Mouse (Mus musculus): Measurements from ENCODE around the gene Spns2.
A peak's percentile ranks its signal among the peaks of the same experiment; 100 is the strongest.
"Not testable (repeated sequence)": the region's sequence is repeated elsewhere in the genome, so short reads cannot be mapped to it uniquely, and the experiment has no call there.

Spns2 gene

DNA sequence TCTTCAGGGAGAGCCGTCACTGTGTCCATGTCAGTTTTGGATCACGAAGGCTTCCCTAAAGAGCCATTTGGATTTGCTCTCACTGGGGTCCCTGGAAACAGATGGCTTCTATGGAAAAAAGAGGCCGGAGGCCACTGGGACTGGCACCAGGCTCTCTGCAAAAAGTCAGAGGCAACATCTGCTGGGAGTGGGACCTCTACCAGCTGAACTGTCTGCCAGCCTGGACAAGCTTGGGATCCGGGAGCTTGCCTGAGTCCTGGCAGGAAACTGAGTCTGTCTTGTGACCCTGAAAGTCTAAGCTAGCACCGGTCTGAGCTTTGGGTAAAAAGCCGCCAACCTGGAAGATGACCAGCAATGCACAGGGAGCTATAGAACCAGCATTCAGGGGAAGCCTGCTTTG lies 18.3 kb downstream of the Spns2 start:
- no peak for DNase-seq (ENCODE audit: low spot score in 2 of 2)

DNA sequence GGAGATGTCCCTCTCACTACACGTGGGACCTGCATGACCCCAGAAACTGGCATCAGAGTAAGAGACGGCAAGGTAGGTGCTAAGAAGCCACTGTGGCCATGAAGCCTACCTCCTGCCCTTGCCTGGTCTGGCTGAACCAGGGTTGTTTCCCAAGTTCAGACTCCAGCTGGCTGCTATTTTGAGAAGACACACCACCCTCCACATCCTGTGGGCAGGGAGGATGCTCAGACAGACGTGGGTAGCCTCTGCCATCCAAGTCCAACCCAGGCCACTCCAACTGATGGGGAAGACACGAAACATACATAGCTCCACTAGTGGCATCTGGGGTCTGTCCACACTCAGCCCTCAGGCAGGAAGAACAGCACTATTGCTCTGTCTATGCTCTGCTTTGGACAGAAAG lies 19.7 kb downstream of the Spns2 start:
- no peak for DNase-seq (ENCODE audit: low spot score in 2 of 2)

DNA sequence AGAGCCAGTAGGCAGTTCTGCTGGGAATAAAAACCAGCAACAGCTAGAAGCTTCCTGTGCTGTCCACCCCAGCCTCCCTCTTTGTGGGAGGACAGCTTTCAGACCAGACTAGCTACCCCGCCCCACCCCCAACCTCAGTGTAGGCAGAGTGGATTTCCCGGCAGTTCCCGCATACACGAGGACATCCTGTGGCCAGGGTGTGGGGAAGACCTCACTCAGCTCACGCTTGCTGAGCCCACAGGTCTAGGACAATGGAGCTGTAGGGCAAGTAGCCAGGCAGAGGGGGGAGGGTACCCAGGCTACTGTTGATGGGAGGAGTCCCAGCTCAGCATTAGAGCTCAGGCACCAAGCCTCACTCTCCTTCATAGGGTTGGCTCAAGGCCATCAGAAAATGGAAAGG lies 20.5 kb downstream of the Spns2 start:
- DNase-seq (ENCODE audit: low spot score in 2 of 2), result peak in 1 of 2 experiments; percentile 31

DNA sequence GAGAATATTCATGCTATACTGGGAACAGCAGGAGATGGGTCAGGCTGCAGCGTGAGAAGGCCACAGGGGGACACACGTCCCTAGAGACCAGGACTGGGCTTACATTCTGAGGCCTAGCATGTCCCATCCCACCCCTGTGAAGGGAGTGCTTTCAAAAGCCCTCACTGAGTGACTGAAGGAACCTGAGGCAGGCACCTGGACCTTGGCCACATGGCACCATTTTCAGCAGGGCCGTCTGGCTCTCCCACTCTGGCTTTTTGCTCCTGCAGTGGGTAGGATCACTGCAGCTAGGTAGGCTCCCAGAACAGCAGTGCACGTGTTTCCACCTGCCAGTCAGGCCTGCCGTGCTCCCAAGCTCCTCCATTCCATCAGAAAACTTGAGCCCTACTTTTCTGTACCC lies 21.2 kb downstream of the Spns2 start:
- no peak for DNase-seq (ENCODE audit: low spot score in 2 of 2)

DNA sequence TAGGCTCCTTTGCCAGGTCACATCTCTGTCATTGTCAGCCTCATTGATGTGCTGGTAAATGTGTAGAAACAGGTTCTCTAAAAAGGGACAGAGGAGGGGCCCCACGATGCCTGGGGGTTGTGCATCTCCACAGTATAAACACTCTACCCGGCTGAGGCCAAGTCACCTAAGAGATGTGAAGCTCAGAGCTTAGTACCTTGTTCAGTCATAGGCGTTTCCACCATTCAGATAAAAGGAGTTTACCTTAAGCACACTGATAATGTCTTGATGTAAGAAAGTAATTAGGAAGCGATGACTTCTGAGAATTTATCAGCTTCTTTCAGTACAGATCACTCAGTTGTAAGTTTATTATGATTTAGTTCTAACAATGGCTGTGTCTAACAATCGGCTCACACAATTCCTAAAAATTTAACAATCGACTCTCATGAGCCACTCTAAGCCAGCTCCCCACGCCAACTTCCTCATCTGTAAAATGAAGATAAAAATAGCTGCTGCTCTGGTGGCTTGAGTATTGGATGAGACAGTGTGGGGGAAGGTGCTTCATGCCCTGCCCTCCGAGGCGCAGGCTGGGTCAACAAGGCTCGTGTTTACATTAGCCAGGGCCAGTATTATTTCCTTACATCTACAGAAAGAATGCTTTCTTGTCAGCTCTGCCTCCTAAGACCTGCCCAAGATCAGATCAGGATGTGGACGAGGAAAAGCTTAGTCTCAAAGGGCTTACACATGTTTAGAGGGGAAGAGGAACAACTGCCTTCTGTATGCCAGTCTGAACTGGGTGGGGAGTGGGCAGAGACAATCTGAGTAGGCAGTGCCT lies 22.8 kb downstream of the Spns2 start:
- DNase-seq (ENCODE audit: low spot score in 2 of 2), result peak in 1 of 2 experiments; percentile 24

DNA sequence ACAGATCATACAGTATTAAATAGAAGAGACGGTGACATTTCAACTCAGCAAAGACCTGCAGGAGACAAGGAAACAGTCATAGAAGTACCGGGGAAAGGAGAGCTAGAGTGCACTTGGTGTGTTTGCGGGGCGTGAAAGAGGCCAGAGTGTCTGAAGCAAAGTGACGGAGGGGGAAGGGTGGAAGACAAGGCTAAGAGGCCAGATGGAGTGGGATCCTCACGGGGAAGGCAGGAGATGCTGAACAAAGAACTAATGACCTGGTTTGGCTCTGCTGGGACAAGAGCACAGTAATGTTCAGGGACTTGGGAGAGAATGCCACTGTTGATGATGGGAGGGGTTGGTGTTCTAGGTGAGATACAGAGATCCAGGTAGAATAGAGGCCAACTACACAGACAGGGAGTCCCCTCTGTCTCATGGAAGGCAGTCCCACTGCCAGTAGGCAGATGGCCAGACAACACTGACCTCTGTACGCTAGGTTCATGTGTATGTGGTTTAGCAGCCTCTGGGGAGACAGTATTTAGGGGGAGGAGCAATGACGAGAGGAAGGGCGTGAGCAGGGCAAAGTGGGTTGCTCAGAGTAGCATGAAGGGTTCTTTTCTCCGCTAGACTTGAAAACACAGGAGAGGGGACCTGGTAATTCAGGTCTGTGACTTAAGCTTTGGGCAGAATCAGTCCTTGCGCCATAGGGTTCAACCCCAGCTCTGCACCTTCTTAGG lies 23.6 kb downstream of the Spns2 start:
- peak in 1 of 2 experiments; percentile 47 for DNase-seq (ENCODE audit: low spot score in 2 of 2)

DNA sequence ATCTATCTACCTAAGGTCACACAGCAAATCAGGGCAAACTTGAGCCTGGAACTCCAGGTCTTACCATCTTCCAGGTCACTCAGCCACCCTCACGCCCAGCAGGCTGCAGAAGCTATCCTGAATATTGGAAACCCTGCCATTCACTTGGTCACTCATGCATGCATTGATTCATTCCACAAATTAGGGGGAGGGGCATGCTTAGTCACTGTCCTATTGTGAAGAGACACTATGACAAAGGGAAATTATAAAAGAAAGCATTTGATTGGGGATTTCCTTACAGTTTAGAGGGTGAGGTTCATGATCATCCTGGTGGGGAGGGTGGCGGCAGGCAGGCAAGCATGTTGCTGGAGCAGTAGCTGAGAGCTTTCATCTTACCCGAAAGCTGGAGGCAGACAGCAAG lies 24.9 kb downstream of the Spns2 start:
- no peak for DNase-seq (ENCODE audit: low spot score in 2 of 2)

DNA sequence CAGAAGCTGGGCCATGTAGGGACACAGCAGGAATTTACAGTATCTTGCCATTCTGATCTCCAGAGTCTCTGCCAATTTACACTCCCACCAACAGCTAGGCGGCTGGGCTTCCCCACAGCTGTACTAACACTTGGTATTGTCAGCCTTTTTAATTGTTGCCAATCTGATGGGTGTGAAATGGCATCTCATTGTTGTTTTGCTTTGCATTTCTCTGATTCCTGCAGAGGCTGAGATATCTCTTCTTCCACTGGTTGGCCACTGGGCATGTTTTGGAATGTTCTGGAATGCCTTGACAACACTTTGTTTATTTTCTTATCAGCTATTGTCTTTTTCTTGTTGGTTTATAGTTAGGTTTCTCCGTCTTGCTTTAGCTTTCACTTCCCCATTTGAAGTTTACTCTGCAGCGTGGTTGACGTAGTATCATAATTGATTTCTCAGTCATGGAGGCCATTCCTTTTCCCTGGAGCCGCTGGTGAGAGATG lies 28.2 kb downstream of the Spns2 start:
- no peak for DNase-seq (ENCODE audit: low spot score in 2 of 2)

DNA sequence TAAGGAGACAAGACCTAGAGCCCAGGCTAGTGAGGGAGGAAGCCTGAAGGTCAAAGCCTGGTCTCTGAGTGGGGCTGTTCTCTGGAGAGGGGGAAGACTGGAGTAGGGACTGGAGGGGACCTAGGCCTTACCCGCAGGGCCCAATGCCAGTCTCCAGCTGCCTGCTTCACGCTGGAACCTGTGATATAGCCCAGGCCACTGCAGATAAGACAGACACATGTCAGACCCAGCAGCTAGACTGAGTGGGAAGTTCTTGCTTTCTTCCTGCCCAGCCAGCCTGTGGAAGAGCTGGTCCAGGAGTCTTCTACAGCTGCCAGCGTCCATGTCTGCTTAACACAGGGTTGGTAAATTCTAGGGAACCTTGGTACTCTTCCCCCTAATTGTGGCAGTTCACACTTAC lies 31.2 kb downstream of the Spns2 start:
- DNase-seq (ENCODE audit: low spot score in 2 of 2), result no peak

DNA sequence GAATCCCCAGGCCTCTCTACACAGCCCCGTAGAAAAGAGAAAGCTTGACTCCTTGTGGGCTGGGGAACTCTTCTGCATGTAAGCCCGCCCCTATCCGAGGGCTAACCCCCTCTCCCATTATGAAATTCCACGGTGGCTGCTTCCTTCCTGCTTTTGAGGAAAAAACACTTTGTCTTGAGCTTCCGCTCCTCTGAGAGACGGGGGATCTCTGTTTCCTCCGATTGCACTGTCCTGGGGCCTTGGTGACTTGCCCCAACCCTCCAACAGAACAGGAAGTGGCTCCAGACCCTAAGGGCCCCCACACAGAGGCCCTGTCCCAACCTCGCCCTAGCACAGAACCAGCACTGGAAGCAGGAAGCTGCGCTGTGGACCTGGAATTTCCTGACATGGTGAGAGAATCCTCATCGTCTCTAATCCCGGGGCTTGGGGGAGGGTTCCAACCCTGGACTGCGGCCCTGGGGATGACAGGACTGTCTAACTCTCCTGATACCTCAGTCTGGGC lies 31.7 kb downstream of the Spns2 start:
- no peak for DNase-seq (ENCODE audit: low spot score in 2 of 2)

DNA sequence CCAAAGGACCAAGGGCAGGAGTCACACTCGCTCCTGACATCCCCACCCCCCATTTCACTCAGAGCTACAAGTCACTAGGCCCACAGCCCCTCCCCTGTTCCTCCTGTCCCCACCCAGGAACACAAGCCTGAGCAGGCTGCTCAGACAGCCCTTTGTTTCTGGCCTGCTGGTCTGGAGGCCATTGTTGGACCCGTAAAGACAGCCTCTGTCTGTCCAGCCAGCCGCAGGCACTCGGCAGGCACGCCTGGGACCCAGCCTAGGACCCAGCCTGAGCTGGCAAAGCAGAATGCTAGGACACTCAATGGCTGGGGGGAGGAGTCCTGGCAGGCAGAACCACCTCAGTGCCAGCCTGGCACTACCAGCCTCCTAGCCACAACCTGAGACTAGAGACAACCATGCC lies 34.0 kb downstream of the Spns2 start:
- no peak for DNase-seq (ENCODE audit: low spot score in 2 of 2)

DNA sequence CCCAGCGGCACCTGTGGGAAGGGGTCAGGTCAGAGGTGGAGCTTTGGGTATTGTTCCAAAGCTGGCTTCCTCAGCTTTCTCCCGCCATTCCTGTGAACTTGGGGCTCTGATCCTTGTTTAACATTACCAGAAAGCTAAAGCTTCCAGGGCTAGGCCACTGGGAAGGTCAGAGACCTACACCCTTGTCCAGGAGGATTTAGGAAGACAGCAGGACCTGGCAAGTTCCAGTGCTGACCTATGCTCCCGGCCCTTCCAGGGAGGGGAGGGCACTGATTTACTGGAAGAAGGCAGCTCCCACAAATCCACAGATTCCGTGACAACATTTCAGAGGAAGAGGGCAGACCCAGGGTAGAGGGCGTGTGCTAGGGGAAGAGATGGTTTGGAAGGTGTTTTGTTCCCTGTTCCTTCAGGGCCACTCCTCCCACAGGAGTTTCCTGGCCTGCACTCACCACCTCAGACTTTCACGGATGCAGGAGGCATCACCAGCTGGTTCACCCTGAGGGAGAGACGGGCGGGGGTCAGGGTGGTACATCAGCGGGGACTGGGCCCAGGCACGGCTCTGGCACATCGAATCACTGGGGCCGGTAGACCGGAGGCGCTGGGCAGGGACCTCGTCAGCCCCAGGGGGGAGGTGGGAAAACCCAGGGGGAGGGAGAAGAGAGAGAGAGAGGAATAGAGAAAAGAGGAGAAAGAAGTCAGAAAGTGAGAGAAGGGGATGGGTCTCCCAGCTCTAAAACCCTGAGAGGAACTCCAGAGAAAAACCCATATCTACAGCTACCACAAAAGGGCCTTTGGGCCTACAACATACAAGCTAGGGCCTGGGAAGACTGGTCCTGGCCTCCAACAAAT lies 36.4 kb downstream of the Spns2 start:
- DNase-seq (ENCODE audit: low spot score in 2 of 2), result no peak

DNA sequence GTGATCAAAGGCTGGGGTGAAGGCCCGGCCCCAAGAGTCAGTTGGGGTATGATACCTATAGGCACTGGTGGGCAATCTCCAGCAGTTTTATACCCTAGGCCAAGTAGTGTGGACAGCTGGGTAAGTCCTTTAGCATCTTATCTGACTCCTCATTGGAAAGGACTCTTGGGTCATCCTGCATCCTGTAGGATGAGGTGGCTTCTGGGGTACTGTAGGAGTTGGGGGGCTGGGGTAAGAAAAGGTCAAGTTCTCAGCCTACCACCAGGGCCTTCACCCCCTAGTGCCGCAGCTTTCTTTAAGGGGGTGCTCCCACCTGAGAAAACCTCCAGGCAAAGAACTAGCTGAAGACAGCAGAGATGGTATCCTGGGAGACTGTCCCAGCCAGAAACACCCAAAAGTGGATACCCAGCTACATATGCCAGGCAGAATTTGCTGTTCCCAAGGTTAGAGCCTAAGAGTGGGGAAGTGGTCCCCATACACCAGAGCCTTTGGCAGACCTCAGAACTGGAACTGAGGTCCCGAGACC lies 37.5 kb downstream of the Spns2 start:
- DNase-seq (ENCODE audit: low spot score in 2 of 2), result no peak

DNA sequence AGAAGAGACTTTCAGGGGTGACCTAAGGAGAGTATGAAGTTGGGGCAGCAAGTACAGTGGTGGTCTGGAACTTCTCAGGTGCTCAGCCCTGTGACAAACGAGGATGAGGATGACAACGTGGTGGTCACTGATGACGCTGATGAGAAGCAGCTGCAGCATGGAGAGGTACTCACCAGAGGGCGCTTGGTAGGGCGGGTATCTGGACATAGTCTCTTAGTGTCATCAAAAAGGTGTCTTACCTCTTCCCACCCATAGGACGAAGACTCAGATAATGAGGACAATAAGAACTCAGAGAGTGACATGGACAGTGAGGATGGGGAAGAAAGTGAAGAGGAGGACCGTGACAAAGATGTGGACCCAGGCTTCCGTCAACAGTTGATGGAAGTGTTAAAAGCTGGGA lies 42.2 kb downstream of the Spns2 start:
- no peak for DNase-seq (ENCODE audit: low spot score in 2 of 2)

DNA sequence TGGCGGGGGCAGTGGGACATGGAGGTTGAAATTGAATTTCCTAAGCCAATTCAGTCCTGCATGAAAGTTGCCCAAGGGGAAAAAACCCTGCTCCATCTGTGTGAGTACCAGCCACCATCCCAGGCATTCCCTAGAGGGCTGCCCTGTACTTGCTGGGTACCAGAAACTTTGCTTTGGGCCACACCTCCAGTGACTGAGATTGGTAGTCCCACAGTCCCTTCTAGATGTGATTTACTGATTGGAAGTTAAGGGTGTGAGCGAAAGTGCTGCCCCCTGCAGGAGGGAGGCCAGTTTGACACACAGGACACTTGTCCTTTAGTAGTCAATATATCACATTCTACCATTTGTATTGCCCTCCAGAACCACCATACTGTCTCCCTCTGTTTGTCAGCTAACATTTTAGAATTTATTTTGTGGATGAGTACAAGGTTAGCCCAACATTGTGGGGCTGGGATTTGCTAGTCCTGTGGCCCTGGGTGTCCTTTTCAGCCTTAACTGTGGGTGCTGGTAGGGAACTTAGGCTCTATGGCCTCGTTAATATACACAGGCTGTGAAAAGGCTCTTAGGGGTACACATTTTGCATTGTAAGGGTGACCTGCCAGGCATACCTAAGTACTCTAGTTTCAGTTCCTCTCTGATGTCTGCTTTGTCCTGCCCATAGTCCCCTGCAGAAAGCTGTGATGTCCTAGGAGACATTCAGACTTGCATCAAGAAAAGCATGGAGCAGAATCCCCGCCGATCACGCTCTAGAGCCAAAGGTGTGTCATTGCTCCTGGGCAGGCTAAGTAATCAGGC lies 43.2 kb downstream of the Spns2 start:
- DNase-seq (ENCODE audit: low spot score in 2 of 2), result peak; percentile 36 to 60

DNA sequence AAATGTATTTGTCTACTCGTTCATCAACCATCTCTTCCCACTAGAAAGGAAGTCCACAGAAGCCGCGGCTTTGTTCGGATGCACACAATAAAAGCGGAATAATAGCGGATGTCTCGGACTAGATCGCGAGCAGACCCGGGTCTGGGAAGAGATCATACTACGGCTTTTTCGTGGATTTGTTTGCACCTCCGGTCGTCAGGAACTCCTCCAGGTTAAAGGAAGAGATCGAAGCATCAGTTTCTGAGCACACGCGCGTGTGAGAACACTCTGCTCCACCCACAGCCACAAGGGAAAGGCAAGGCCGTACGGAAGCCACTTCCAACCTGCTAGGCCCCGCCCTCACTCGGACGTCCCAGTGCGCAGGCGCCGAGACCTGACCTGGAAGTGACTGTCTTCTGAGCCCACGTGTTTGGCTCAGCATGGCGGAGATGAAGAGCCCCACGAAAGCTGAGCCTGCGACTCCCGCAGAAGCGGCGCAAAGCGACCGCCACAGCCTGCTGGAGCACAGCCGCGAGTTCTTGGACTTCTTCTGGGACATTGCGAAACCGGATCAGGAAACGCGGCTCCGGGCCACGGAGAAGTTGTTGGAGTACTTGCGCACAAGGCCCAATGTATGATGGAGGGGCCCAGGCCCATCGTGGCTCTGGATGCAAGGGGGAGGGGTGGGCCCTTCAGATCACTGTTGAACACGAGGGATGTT lies 48.6 kb downstream of the Spns2 start, which contains the start of gene Mybbp1a:
TSS of gene Mybbp1a (plus strand) at position 391 of the 700 bp plus-strand sequence.
- peak; percentile 97 to 98 for DNase-seq (ENCODE audit: low spot score in 2 of 2)

DNA sequence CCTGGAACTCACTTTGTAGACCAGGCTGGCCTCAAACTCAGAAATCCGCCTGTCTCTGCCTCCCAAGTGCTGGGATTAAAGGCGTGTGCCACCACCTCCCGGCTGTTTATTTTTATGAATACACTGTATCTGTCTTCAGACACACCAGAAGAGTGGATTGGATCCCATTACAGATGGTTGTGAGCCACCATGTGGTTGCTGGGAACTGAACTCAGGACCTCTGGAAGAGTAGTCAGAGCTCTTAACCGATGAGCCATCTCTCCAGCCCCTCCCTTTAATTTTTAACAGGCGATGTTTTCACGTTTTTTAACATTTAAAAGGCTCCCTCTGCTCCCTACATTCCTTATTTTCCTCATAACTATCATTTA lies 49.1 kb downstream of the Spns2 start:
- not testable (repeated sequence) for DNase-seq (ENCODE audit: low spot score in 2 of 2)

DNA sequence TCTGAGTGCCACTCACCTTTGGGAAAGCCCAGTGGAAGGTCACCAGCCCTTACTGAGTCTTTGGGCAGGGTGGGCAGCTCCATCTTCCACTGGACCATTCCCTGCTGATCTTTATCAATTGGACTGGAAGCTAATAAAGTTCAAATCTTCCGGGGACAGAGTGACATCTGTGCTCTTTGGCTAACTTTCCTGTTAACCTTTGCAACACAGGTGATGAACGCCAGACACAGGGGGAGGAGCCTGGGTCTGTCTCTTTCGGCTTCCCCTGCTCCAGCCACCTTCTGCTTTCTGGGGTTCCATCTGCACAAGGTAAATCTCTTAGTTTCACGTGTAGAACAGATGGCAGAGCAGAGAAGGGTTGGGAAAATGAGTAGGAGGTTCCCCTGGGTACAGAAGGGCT lies 51.3 kb downstream of the Spns2 start:
- no peak for DNase-seq (ENCODE audit: low spot score in 2 of 2)

DNA sequence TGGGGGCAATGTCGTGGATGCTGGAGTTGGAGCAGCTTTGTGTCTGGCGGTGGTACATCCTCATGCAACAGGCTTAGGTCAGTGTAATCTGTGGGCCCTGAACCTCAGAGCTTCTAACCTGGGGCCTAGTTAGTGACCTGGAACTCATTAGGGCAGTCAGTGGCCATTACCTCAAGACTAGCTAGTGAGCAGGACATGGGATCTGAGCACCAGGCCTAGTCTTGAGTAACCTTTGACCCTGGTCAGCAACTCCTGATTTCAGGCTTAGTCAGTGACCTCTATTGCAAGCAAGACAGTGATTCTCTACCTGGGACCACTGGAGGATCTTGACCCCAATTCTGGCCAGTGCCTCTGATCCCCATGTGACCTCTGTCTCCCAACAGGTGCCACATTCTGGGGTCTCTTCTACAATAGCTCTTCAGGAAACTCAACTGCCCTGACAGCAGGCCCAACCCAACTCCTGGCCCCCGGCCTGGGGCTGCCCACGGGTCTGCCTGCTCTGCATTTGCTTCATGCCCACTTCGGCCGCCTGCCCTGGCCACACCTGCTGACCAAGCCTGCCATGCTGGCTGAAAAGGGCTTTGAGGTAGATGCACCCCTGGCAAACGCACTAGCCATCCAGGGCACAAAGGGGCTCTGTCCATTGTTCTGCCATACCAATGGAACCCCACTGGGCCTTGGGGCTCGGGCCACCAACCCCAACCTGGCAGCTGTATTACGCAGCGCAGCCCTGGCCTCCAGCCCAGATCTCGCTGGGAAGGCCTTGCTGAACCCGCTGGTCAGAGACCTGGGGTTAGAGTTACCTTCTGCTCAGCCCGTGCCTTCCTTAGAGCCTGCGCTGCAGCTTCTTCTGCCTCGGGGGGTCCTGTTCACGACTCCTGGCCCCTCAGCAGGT lies 52.7 kb downstream of the Spns2 start:
- no peak for DNase-seq (ENCODE audit: low spot score in 2 of 2)
